Mouse (Mus musculus) hindbrain, embryonic 13.5 days (tissue): ENCODE data around the gene Map7d2. TPM values are rescaled to one million over a fixed set of nuclear protein-coding genes. Genes with fewer than 3 reads are reported as not detected.
A peak's percentile ranks its signal among the peaks of the same experiment; 100 is the strongest.
"Not testable (repeated sequence)": the region's sequence is repeated elsewhere in the genome, so short reads cannot be mapped to it uniquely, and the experiment has no call there.

Experiments
- ATAC-seq: fragments of 200-750 bp; cut with Nextera tagmentation; 2 replicates; pipeline ENCODE4 v1.8.0; 2017; ENCODE audit warnings: moderate TSS enrichment; ENCODE audit not compliant: low FRiP score
- H3K27ac ChIP-seq: fragments of 300-500 bp; sonication (generic); 2 replicates; pipeline ENCODE4 v1.5.1; 2015; ENCODE audit warnings: inconsistent platforms, mild to moderate bottlenecking, moderate library complexity
- H3K27me3 ChIP-seq: fragments of 300-500 bp; sonication (generic); 2 replicates; pipeline ENCODE4 v1.6.1; 2015; ENCODE audit warnings: mild to moderate bottlenecking, inconsistent platforms
- H3K36me3 ChIP-seq: fragments of 300-500 bp; sonication (generic); 2 replicates; pipeline ENCODE4 v1.6.1; 2015; ENCODE audit warnings: mild to moderate bottlenecking, inconsistent platforms
- H3K4me1 ChIP-seq: fragments of 300-500 bp; sonication (generic); replicated peaks from 2 replicates; pipeline ENCODE4 v1.6.1; 2015; ENCODE audit warnings: inconsistent platforms
- H3K4me2 ChIP-seq: fragments of 300-500 bp; sonication (generic); 2 replicates; pipeline ENCODE4 v1.6.1; 2015; ENCODE audit warnings: inconsistent platforms, mild to moderate bottlenecking, moderate library complexity
- H3K4me3 ChIP-seq: fragments of 300-500 bp; sonication (generic); 2 replicates; pipeline ENCODE4 v1.5.1; 2015; ENCODE audit warnings: mild to moderate bottlenecking, inconsistent platforms
- H3K9ac ChIP-seq: fragments of 300-500 bp; sonication (generic); 2 replicates; pipeline ENCODE4 v1.6.1; 2015; ENCODE audit warnings: mild to moderate bottlenecking, inconsistent platforms
- H3K9me3 ChIP-seq: fragments of 300-500 bp; sonication (generic); 2 replicates; pipeline ENCODE4 v1.6.1; 2016; ENCODE audit warnings: inconsistent platforms
- whole genome bisulfite sequencing: fragments of 180-500 bp; shearing (Covaris S2); methylation state at CpG from one replicate; pipeline ENCODE4 v1.1.7; 2015; 5-methylcytosine and 5-hydroxymethylcytosine counted together
- polyA plus RNA-seq: library from polyadenylated mRNA; unstranded; fragments of >200 nt; fragmentation: Nextera tagmentation; extraction: Ambion mirVana; gene quantifications from 2 replicates; pipeline ENCODE4 v1.2.1, GENCODE M21; 2015

Gene Map7d2
- 30.3 and 32.1 TPM in 2 replicates for polyA plus RNA-seq

- peak; percentile 95 for ATAC-seq
- Histone ChIP-seq H3K9ac (peak within 1 kb of the TSS; percentile 78), H3K4me2 (peak within 1 kb of the TSS; percentile 65), H3K9me3 (no peaks in the 10 kb centered on the region), H3K4me1 (no peaks in the 10 kb centered on the region), H3K27me3 (peaks cover 10% of the 10 kb centered on the region; the same call in 1 of the 2 replicates), H3K36me3 (no peaks in the 10 kb centered on the region), H3K4me3 (peak within 1 kb of the TSS; percentile 63), H3K27ac (peak within 1 kb of the TSS; percentile 83)
- 18% methylated on average over 39 of the region's 83 CpGs for WGBS
Measured at GRCm38 (mm10) chrX:159414130-159414828, at the start of gene Map7d2. Map7d2 (plus strand) TSS chrX:159414572.

GRCm38 (mm10) chrX:159371831-159372752 is 42.3 kb upstream of the Map7d2 start, which contains the start of gene Eif1ax:
Eif1ax (plus strand) TSS chrX:159372178.
- Histone ChIP-seq H3K4me2 (peak within 1 kb of the TSS; percentile 56), H3K36me3 (0 out of 2 replicates have a peak, but pooled peaks cover 2% of the 10 kb centered on the region), H3K4me3 (peak within 1 kb of the TSS; percentile 63), H3K27ac (peak within 1 kb of the TSS; percentile 83), H3K9ac (peak within 1 kb of the TSS; percentile 76), H3K9me3 (no peaks in the 10 kb centered on the region), H3K27me3 (no peaks in the 10 kb centered on the region), H3K4me1 (peaks cover 11% of the 10 kb centered on the region; the same call in 1 of the 2 replicates)
- ATAC-seq: peak; percentile 97
- 21% methylated on average over 55 of the region's 76 CpGs for WGBS

DNA sequence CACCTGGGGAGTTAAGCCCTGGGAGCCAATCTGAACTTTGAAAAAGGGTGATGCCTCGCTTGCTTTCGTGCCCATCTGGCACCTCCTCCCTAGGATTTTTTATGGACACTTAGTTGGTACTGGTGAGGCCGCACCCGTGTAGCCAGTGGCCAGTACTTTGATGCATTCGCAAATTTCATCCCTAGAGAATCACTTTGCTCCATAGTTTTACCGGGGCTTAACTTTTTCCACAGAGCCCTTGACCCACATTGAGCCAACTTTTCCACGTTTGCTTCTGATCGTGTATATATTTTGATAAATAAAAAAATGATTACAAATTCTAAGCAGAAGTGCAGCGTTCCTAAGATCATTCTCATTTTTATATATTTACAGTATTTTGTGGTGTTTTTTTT is 41.6 kb upstream of the Map7d2 start:
- H3K9me3 ChIP-seq: no peaks in the 10 kb centered on the region
- peak overlapping the region; percentile 63 for H3K4me3 ChIP-seq
- peaks cover 11% of the 10 kb centered on the region; the same call in 1 of the 2 replicates for H3K4me1 ChIP-seq
- peaks cover 7% of the 10 kb centered on the region; the same call in 1 of the 2 replicates for H3K36me3 ChIP-seq
- peak overlapping the region; percentile 56 for H3K4me2 ChIP-seq
- H3K27ac ChIP-seq: peak overlapping the region; percentile 83
- H3K27me3 ChIP-seq: no peaks in the 10 kb centered on the region
- peak overlapping the region; percentile 76 for H3K9ac ChIP-seq
- ATAC-seq: no peak
- 23% methylated on average over 9 of the region's 9 CpGs for WGBS

DNA sequence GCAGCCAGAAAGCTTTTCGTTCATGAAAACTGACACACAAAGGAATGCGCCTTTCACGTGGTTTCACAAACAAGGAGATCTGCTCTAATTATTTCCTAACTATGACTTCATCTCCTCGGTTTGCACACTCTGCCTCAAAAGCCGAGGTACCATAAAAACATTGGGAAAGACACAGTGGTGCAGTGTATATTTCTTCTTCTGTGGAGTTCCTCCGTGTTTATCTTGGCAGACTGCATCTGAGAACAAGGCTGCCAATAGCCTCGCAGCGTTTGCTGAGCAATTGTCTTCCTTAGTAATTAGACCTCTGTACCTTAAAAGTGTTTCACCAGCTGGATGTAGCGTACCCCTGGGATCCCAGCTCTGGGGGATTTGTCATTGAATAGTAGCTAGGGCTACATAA is 27.3 kb upstream of the Map7d2 start:
- Histone ChIP-seq H3K27me3 (no peaks in the 10 kb centered on the region), H3K36me3 (peaks cover 10% of the 10 kb centered on the region; the same call in 1 of the 2 replicates), H3K4me3 (no peak overlapping the region), H3K27ac (no peak overlapping the region), H3K4me1 (no peaks in the 10 kb centered on the region), H3K9ac (no peak overlapping the region), H3K4me2 (no peak overlapping the region), H3K9me3 (no peaks in the 10 kb centered on the region)
- 75% methylated on average over 9 of the region's 9 CpGs for WGBS
- ATAC-seq: no peak

DNA sequence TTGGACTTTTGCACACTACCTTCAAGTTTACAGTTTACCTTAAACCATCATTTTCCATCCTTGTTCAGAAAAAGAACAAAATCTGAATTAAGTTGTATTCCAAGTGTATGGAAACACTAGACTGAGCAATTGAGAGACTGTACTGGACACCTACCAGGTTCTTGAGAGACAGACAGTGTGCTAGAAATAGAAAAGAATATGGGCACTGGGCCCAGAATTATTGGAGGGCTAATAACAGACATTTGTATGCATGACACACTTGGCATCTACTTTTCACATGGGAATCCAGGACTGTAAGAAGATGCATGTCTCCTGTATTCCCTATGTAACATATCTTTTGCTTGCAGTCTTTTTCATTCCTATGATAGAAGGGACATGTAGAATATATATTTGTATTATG is 25.4 kb upstream of the Map7d2 start:
- H3K36me3 ChIP-seq: peaks cover 4% of the 10 kb centered on the region; the same call in 1 of the 2 replicates
- no peaks in the 10 kb centered on the region for H3K4me1 ChIP-seq
- no peak overlapping the region for H3K4me3 ChIP-seq
- no peaks in the 10 kb centered on the region for H3K27me3 ChIP-seq
- H3K27ac ChIP-seq: no peak overlapping the region
- H3K9ac ChIP-seq: no peak overlapping the region
- H3K9me3 ChIP-seq: no peaks in the 10 kb centered on the region
- H3K4me2 ChIP-seq: no peak overlapping the region
- no peak for ATAC-seq

- Histone ChIP-seq H3K9ac (no peak overlapping the region), H3K27ac (no peak overlapping the region), H3K27me3 (no peaks in the 10 kb centered on the region), H3K36me3 (peaks cover 4% of the 10 kb centered on the region; the same call in 1 of the 2 replicates), H3K4me2 (no peak overlapping the region), H3K4me1 (no peaks in the 10 kb centered on the region), H3K4me3 (no peak overlapping the region), H3K9me3 (no peaks in the 10 kb centered on the region)
- no peak for ATAC-seq
- 85% methylated on average over 6 of the region's 6 CpGs for WGBS
Measured at GRCm38 (mm10) chrX:159390347-159390962, 23.9 kb upstream of the Map7d2 start.

DNA sequence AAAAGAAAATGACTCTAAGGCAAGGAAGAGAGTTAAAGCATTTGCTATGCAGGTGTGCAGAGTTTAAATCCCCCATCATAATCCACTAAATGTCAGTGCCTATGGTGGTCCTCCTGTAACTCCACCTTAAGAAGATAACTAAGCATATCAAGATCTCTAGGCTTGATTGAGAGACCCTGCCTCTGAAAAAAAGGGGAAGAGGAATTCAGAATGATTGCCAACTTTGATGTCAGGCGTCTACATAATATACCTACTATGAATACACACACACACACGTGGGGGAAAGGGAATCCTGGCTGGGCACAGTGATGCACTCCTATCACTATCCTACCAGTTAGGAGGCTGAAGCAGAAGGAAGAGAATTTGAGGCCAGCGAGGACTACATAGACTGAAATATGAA is 23.1 kb upstream of the Map7d2 start:
- no peak overlapping the region for H3K9ac ChIP-seq
- no peaks in the 10 kb centered on the region for H3K4me1 ChIP-seq
- no peak overlapping the region for H3K4me3 ChIP-seq
- H3K9me3 ChIP-seq: no peaks in the 10 kb centered on the region
- H3K27me3 ChIP-seq: no peaks in the 10 kb centered on the region
- ATAC-seq: no peak
- WGBS: 78% methylated on average over 3 of the region's 3 CpGs
- H3K36me3 ChIP-seq: no peaks in the 10 kb centered on the region
- no peak overlapping the region for H3K4me2 ChIP-seq
- no peak overlapping the region for H3K27ac ChIP-seq

DNA sequence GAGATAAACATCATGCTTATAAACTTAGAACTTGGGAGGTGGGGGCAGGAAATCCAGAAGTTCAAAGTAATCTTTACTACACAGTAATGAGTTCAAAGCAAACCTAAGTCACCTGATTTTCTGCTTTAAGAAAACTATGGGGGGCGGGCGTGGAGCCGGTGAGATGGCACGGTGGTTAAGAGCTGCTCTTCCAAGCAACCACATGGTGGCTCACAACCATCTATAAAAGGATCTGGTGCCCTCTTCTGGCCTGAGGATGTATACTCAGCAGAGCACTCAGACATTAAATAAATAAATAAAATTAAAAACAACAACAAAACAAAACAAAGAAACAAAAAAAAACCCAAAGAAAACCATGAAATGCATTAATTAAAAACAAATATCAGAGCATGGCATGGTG is 5.1 kb upstream of the Map7d2 start:
- 0 out of 2 replicates have a peak, but pooled peaks cover 2% of the 10 kb centered on the region for H3K27me3 ChIP-seq
- no peak overlapping the region for H3K27ac ChIP-seq
- no peak overlapping the region for H3K4me2 ChIP-seq
- no peak overlapping the region for H3K4me3 ChIP-seq
- H3K4me1 ChIP-seq: no peaks in the 10 kb centered on the region
- no peak overlapping the region for H3K9ac ChIP-seq
- no peaks in the 10 kb centered on the region for H3K36me3 ChIP-seq
- ATAC-seq: no peak; the same call in 1 of the 2 replicates
- 43% methylated on average over 4 of the region's 4 CpGs for WGBS
- H3K9me3 ChIP-seq: no peaks in the 10 kb centered on the region

GRCm38 (mm10) chrX:159414829-159415673 is 679 bp downstream of the Map7d2 start:
- Histone ChIP-seq H3K36me3 (no peaks in the 10 kb centered on the region), H3K27me3 (peaks cover 10% of the 10 kb centered on the region; the same call in 1 of the 2 replicates), H3K9ac (peak overlapping the region; percentile 78), H3K4me3 (peak overlapping the region; percentile 63), H3K9me3 (no peaks in the 10 kb centered on the region), H3K27ac (peak overlapping the region; percentile 83), H3K4me1 (no peaks in the 10 kb centered on the region), H3K4me2 (peak overlapping the region; percentile 65)
- peak; percentile 80 for ATAC-seq
- WGBS: 18% methylated on average over 49 of the region's 65 CpGs

- H3K36me3 ChIP-seq, H3K4me1 ChIP-seq, H3K4me3 ChIP-seq, H3K4me2 ChIP-seq, H3K9ac ChIP-seq, ATAC-seq, H3K27ac ChIP-seq, H3K27me3 ChIP-seq, H3K9me3 ChIP-seq: not testable (repeated sequence)
- 98% methylated on average over 3 of the region's 3 CpGs for WGBS
Measured at GRCm38 (mm10) chrX:159430507-159430906, 16.1 kb downstream of the Map7d2 start.

GRCm38 (mm10) chrX:159442128-159442527 is 27.8 kb downstream of the Map7d2 start:
- H3K9ac ChIP-seq: no peak overlapping the region
- no peaks in the 10 kb centered on the region for H3K27me3 ChIP-seq
- WGBS: 43% methylated on average over 3 of the region's 3 CpGs
- ATAC-seq: no peak
- H3K36me3 ChIP-seq: no peaks in the 10 kb centered on the region
- H3K4me1 ChIP-seq: no peaks in the 10 kb centered on the region
- H3K27ac ChIP-seq: no peak overlapping the region
- no peak overlapping the region for H3K4me2 ChIP-seq
- H3K9me3 ChIP-seq: no peaks in the 10 kb centered on the region
- no peak overlapping the region for H3K4me3 ChIP-seq
